Mouse (Mus musculus) ES-Bruce4 (cell line): Measurements from ENCODE around the gene Ptgr1.

Source experiments
- CTCF ChIP-seq: IDR thresholded peaks from one replicate; pipeline ENCODE4 v1.8.1; 2011; ENCODE audit warnings: low read depth, low read length
- EP300 ChIP-seq: IDR thresholded peaks from 2 replicates; pipeline ENCODE4 v1.6.1; 2011; ENCODE audit warnings: low read depth, low read length; ENCODE audit not compliant: insufficient read depth
- POLR2A ChIP-seq: IDR thresholded peaks from one replicate; pipeline ENCODE4 v1.8.1; 2011; ENCODE audit warnings: low read length; ENCODE audit not compliant: insufficient read depth

GRCm38 (mm10) chr4:58941638-58942037 is 45.3 kb downstream of the Ptgr1 start:
- no peak for TF ChIP-seq POLR2A
- no peak for TF ChIP-seq CTCF
- no peak for TF ChIP-seq EP300
